Comparison of ENCODE assay signal across 8 mouse cellular contexts in genomic region chr2:22744121-22744761, GRCm38 (mm10). TPM values are rescaled to one million over a fixed set of nuclear protein-coding genes. Genes with fewer than 3 reads are reported as not detected.
DNase-seq lines count a peak whose midpoint lies in the region; ATAC-seq and TF ChIP-seq lines count a peak whose summit lies in the region.
"Had no signal": no experiment of that assay in that cellular context is flagged by ENCODE, and none has a peak within 500 bp of the region (broad histone marks: within the 10 kb centered on the region; RNA-seq: fewer than 3 reads in every experiment).

No protein-coding gene starts in this region.

- no peak overlapping the region for H3K4me3 ChIP-seq in kidney, adult 2 months (ENCODE audit: insufficient read depth, low read depth, low read length)
- no peak overlapping the region for H3K4me3 ChIP-seq in kidney, embryonic 15.5 days (replicated peaks)
- no peak overlapping the region for H3K4me3 ChIP-seq in limb, embryonic 11.5 days (ENCODE audit: low read depth, low read length)
- H3K4me3 ChIP-seq in stomach, embryonic 15.5 days (replicated peaks), result no peak overlapping the region

- H3K9ac ChIP-seq in kidney, embryonic 15.5 days, result no peak overlapping the region
- H3K9ac ChIP-seq in limb, embryonic 11.5 days (ENCODE audit: low read length), result 0 out of 2 replicates have a peak overlapping the region, but pooled peaks have one; percentile 43
- 0 out of 2 replicates have a peak overlapping the region, but pooled peaks have one; percentile 32 for H3K9ac ChIP-seq in stomach, embryonic 15.5 days
- H3K9ac ChIP-seq: liver, embryonic 14.5 days had no signal

- H3K27me3 ChIP-seq in kidney, adult 2 months (replicated peaks; ENCODE audit: control insufficient read depth, insufficient read depth, low read length), result no peaks in the 10 kb centered on the region
- peaks cover 6% of the 10 kb centered on the region for H3K27me3 ChIP-seq in kidney, embryonic 15.5 days
- no peaks in the 10 kb centered on the region for H3K27me3 ChIP-seq in limb, embryonic 11.5 days (ENCODE audit: control insufficient read depth, insufficient read depth, low read length)
- H3K27me3 ChIP-seq in stomach, embryonic 15.5 days (replicated peaks), result no peaks in the 10 kb centered on the region

- WGBS in kidney, adult 2 months, result 2% methylated on average over 27 of the region's 38 CpGs
- 2% methylated on average over 33 of the region's 38 CpGs for WGBS in kidney, embryonic 15.5 days
- under 1% methylated on average over 27 of the region's 38 CpGs for WGBS in limb, embryonic 11.5 days
- under 1% methylated on average over 21 of the region's 38 CpGs for WGBS in stomach, embryonic 15.5 days

- H3K9me3 ChIP-seq in kidney, embryonic 15.5 days (replicated peaks), result no peaks in the 10 kb centered on the region
- no peaks in the 10 kb centered on the region for H3K9me3 ChIP-seq in limb, embryonic 11.5 days (ENCODE audit: control insufficient read depth, low read length)
- no peaks in the 10 kb centered on the region for H3K9me3 ChIP-seq in stomach, embryonic 15.5 days

- TF ChIP-seq POLR2A in kidney, adult 2 months (IDR thresholded peaks at IDR 0.05; ENCODE audit: low read depth, low read length), result no peak
- TF ChIP-seq POLR2A in brain, embryonic 14.5 days (IDR thresholded peaks at IDR 0.05; ENCODE audit: borderline replicate concordance, extremely low read depth, insufficient read depth, insufficient read length, poor library complexity, severe bottlenecking), result no peak

- H3K4me1 ChIP-seq in kidney, adult 2 months (ENCODE audit: control insufficient read depth, insufficient read depth, low read length), result no peaks in the 10 kb centered on the region
- peaks cover 3% of the 10 kb centered on the region; the same call in 1 of the 2 replicates for H3K4me1 ChIP-seq in kidney, embryonic 15.5 days
- no peaks in the 10 kb centered on the region for H3K4me1 ChIP-seq in limb, embryonic 11.5 days (ENCODE audit: control insufficient read depth, insufficient read depth, low read length)
- H3K4me1 ChIP-seq in stomach, embryonic 15.5 days, result no peaks in the 10 kb centered on the region

- no peak overlapping the region for H3K27ac ChIP-seq in kidney, adult 2 months (ENCODE audit: insufficient read depth, low read depth, low read length)
- H3K27ac ChIP-seq in kidney, embryonic 15.5 days, result no peak overlapping the region
- H3K27ac ChIP-seq in limb, embryonic 11.5 days (replicated peaks; ENCODE audit: low read depth, low read length), result no peak overlapping the region
- no peak overlapping the region for H3K27ac ChIP-seq in stomach, embryonic 15.5 days
- H3K27ac ChIP-seq: liver, embryonic 14.5 days had no signal

- H3K36me3 ChIP-seq in kidney, adult 2 months (ENCODE audit: control insufficient read depth, insufficient read depth, low read length), result no peaks in the 10 kb centered on the region
- no peaks in the 10 kb centered on the region for H3K36me3 ChIP-seq in kidney, embryonic 15.5 days
- no peaks in the 10 kb centered on the region for H3K36me3 ChIP-seq in limb, embryonic 11.5 days (ENCODE audit: control insufficient read depth, insufficient read depth, low read length)
- no peaks in the 10 kb centered on the region for H3K36me3 ChIP-seq in stomach, embryonic 15.5 days

- TF ChIP-seq CTCF in kidney, adult 2 months (conservative IDR thresholded peaks at IDR 0.05; ENCODE audit: insufficient read depth, insufficient read length, low read depth, low read length), result no peak
- TF ChIP-seq CTCF in brain, embryonic 14.5 days (IDR thresholded peaks at IDR 0.05; ENCODE audit: borderline replicate concordance, extremely low read depth, insufficient read depth, insufficient read length), result no peak

- H3K4me2 ChIP-seq in kidney, embryonic 15.5 days, result no peak overlapping the region
- H3K4me2 ChIP-seq in limb, embryonic 11.5 days (ENCODE audit: low read depth, severe bottlenecking), result no peak overlapping the region
- H3K4me2 ChIP-seq in stomach, embryonic 15.5 days, result no peak overlapping the region

- peak; percentile 37 for DNase-seq in kidney, adult 2 months
- DNase-seq in Muller cell, postnatal 12 days (ENCODE audit: inconsistent ontology term), result peak; percentile 73
- peak; percentile 58 for DNase-seq in brain, embryonic 14.5 days (ENCODE audit: low read depth)
- DNase-seq in limb, embryonic 11.5 days (ENCODE audit: low spot score), result peak; percentile 75
- DNase-seq in layer of hippocampus, adult 11-12 months (ENCODE audit: low spot score), result no peak

- no peak for ATAC-seq in kidney, embryonic 15.5 days (replicated peaks; ENCODE audit: low FRiP score)
- no peak for ATAC-seq in limb, embryonic 11.5 days (ENCODE audit: insufficient number of reproducible peaks, low FRiP score, low TSS enrichment, low read depth)
- ATAC-seq in stomach, embryonic 15.5 days (ENCODE audit: insufficient read depth, low FRiP score, low read depth), result no peak

RNA-seq across cellular contexts. Expression of gene Apbb1ip, which starts 29.7 kb away (rescaled TPM):
- 0.69 and 2.0 TPM in 2 replicates for polyA plus RNA-seq in kidney, adult 2 months (2012; rRNA removed)
- 2.4 and 2.5 TPM in 2 replicates for polyA plus RNA-seq in kidney, embryonic 15.5 days (2015; fragmentation: Nextera tagmentation; extraction: Ambion mirVana)
- 0.45 and 0.74 TPM in 2 replicates for polyA plus RNA-seq in brain, embryonic 14.5 days (2012; rRNA removed)
- polyA plus RNA-seq in limb, embryonic 11.5 days (2014; fragmentation: Nextera tagmentation; extraction: Ambion mirVana), result 0.35 and 0.77 TPM in 2 replicates
- polyA plus RNA-seq in stomach, embryonic 15.5 days (2015; fragmentation: Nextera tagmentation; extraction: Ambion mirVana), result 2.0 and 4.2 TPM in 2 replicates
